Mouse (Mus musculus) liver, embryonic 15.5 days (tissue): ENCODE measurements around the gene Fastkd2. TPM values are rescaled to one million over a fixed set of nuclear protein-coding genes. Genes with fewer than 3 reads are reported as not detected.

Source experiments
- ATAC-seq: fragments of 200-750 bp; cut with Nextera tagmentation; 2 replicates; pipeline ENCODE4 v1.8.0; 2017; ENCODE audit warnings: moderate number of reproducible peaks, mild to moderate bottlenecking, moderate library complexity; ENCODE audit not compliant: insufficient read depth
- H3K27ac ChIP-seq: fragments of 300-500 bp; sonication (generic); replicated peaks from 2 replicates; pipeline ENCODE4 v1.5.1; 2015; ENCODE audit warnings: mild to moderate bottlenecking, inconsistent platforms
- H3K27me3 ChIP-seq: fragments of 300-500 bp; sonication (generic); 2 replicates; pipeline ENCODE4 v1.6.1; 2015; ENCODE audit warnings: mild to moderate bottlenecking, inconsistent platforms
- H3K36me3 ChIP-seq: fragments of 300-500 bp; sonication (generic); replicated peaks from 2 replicates; pipeline ENCODE4 v1.6.1; 2015; ENCODE audit warnings: moderate library complexity, mild to moderate bottlenecking, inconsistent platforms
- H3K4me1 ChIP-seq: fragments of 300-500 bp; sonication (generic); replicated peaks from 2 replicates; pipeline ENCODE4 v1.6.1; 2015; ENCODE audit warnings: inconsistent platforms
- H3K4me2 ChIP-seq: fragments of 300-500 bp; sonication (generic); 2 replicates; pipeline ENCODE4 v1.6.1; 2015; ENCODE audit warnings: moderate library complexity, mild to moderate bottlenecking, inconsistent platforms
- H3K4me3 ChIP-seq: fragments of 300-500 bp; sonication (generic); replicated peaks from 2 replicates; pipeline ENCODE4 v1.5.1; 2015; ENCODE audit warnings: mild to moderate bottlenecking, inconsistent platforms
- H3K9ac ChIP-seq: fragments of 300-500 bp; sonication (generic); 2 replicates; pipeline ENCODE4 v1.6.1; 2015; ENCODE audit warnings: moderate library complexity, mild to moderate bottlenecking, inconsistent platforms
- H3K9me3 ChIP-seq: fragments of 300-500 bp; sonication (generic); replicated peaks from 2 replicates; pipeline ENCODE4 v1.6.1; 2016; ENCODE audit warnings: inconsistent platforms
- WGBS: fragments of 180-500 bp; shearing (Covaris S2); methylation state at CpG from one replicate; pipeline ENCODE4 v1.1.7; 2015; ENCODE audit warnings: mixed read lengths; ENCODE audit not compliant: insufficient replicate concordance; 5-methylcytosine and 5-hydroxymethylcytosine counted together
- polyA plus RNA-seq: library from polyadenylated mRNA; unstranded; fragments of >200 nt; fragmentation: Nextera tagmentation; extraction: Ambion mirVana; gene quantifications from 2 replicates; pipeline ENCODE4 v1.2.1, GENCODE M21; 2015

Gene Fastkd2
- polyA plus RNA-seq, 1 experiment from 2014 or later, result 31.6 TPM

DNA sequence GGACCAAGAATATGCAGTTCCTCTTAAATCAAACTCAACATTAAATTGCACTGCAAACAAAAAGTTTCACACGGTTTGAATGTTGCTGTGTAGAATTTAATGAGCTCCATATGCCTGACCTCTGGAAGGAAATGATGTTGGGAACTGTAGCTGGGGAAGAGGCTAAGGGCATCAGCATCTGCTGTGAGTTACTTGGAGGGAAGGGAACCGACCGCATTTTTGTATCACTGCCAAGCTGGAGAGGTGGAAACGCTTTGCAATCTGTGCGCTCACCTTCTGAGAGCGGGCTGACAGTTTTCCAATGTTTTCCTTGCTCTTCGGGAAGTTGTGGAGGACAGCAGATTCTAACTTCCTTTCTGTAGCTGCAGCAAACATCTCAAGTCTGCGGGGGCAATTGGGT lies 37.7 kb downstream of the Fastkd2 start:
- H3K4me2 ChIP-seq, result no peak overlapping the region
- 60% methylated on average over 8 of the region's 8 CpGs for WGBS
- no peaks in the 10 kb centered on the region for H3K4me1 ChIP-seq

DNA sequence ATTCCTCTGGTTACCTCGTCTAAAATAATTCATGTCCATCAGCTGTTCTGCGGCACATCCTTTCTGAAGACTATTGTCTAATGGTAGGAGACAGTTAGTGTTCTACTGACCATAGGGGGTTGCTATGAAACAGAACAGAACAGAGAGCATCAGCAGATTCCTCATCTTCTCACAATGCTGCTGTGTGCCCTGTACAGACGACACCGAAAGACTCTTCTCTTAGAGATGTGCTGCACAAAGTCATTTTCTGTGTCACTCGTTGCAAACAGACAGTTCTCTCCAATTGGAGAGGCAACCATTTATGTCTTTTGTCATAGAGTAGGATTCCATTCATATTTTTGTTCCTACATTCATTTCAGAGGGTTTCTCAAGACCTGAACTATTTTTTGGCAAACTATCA lies 38.8 kb downstream of the Fastkd2 start, which contains the start of gene 4933402D24Rik:
4933402D24Rik (minus strand) TSS at position 101 of the 400 bp plus-strand sequence.
- H3K27me3 ChIP-seq, result no peaks in the 10 kb centered on the region
- 68% methylated on average over 5 of the region's 5 CpGs for WGBS
- no peak within 1 kb of the TSS for H3K4me3 ChIP-seq
- H3K4me1 ChIP-seq, result no peaks in the 10 kb centered on the region
- H3K9ac ChIP-seq, result no peak within 1 kb of the TSS
- H3K36me3 ChIP-seq, result no peaks in the 10 kb centered on the region
- no peak within 1 kb of the TSS for H3K4me2 ChIP-seq
- no peak for ATAC-seq
- H3K9me3 ChIP-seq, result no peaks in the 10 kb centered on the region
- no peak within 1 kb of the TSS for H3K27ac ChIP-seq

More for the DNA sequence above, 37.7 kb downstream of the Fastkd2 start:
- H3K9ac ChIP-seq, result no peak overlapping the region
- H3K27ac ChIP-seq, result no peak overlapping the region
- H3K36me3 ChIP-seq, result no peaks in the 10 kb centered on the region
- ATAC-seq, result no peak
- no peaks in the 10 kb centered on the region for H3K27me3 ChIP-seq
- no peaks in the 10 kb centered on the region for H3K9me3 ChIP-seq
- no peak overlapping the region for H3K4me3 ChIP-seq

DNA sequence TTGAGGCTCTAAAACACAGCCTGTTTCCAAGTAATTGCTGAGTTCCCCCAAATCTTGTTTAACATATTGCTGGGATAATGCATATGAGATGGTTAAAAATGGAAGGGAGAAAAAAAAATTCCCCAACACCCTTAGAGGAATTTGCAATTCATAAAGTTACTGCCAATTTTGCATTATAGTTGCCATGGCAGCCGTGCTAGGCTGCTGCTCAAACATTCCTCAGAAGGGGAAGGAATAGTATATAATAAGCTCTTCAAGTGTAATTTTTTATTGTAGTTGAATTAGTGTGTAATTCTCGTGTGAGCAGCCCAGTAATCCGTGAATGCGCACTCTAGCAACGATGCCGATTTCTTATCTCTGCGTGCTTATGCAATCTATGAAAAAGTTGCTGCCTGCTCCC lies 39.9 kb downstream of the Fastkd2 start:
- Histone ChIP-seq H3K9me3 (no peaks in the 10 kb centered on the region), H3K4me1 (no peaks in the 10 kb centered on the region), H3K4me2 (no peak overlapping the region), H3K9ac (no peak overlapping the region), H3K27me3 (no peaks in the 10 kb centered on the region), H3K36me3 (no peaks in the 10 kb centered on the region), H3K4me3 (no peak overlapping the region), H3K27ac (no peak overlapping the region)
- 77% methylated on average over 7 of the region's 7 CpGs for WGBS
- no peak for ATAC-seq

DNA sequence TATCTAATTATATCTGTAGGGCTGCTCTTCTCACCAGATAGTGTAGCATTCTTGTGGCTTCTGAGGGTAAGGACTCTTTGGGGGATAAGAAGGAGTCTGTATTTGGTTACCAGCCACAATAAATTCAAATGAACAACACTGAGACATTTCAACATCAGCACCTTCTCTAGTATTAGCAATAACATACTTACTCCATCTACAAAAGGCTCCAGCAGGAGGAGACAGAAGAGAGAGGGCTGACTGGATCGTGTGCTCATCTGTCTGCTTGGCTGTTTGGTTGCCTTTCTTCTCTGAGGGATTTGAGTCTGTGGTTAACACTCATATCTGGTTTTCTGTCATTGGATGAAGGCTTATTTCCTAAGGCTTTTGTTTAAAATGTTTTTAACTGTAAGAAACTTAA lies 46.0 kb downstream of the Fastkd2 start:
- Histone ChIP-seq H3K4me3 (no peak overlapping the region), H3K9me3 (no peaks in the 10 kb centered on the region), H3K36me3 (no peaks in the 10 kb centered on the region), H3K27ac (no peak overlapping the region), H3K4me2 (no peak overlapping the region), H3K4me1 (no peaks in the 10 kb centered on the region), H3K9ac (no peak overlapping the region), H3K27me3 (no peaks in the 10 kb centered on the region)
- no peak for ATAC-seq
- 36% methylated on average over 1 of the region's 1 CpGs for WGBS

DNA sequence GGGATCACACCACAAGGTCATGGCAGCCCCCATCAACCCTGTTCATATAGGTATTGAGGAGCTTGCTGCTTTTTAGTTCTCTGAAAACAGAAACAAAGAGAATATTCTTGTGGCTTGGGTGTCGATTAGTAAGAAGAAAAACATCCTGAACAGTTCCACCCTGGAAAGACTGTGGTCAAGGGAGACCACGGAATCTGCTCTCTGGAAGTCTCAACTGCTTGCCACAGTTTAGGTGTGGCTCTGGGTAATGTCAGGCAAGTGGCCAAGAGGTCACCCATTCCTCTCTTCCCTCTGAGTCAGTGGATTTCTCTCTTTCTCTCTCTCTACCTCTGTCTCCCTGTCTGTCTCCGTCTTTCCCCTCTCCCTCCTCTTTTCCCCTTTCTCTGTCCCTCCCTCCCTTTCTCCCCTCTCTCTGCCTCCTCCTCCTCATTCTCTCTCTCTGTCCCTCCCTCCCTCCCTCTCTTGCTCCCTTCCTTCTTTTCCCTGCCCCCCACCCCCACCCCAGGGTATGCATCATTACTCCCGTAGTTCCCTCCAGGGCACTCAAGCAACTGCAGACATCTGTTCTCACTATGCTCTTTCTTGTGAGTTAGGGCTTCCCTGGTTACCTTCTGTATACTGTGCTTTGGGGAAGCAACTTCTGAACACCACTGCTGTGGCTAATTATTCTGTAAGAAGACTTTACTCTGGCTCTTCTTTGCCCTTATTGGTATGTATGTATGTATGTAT lies 46.7 kb downstream of the Fastkd2 start:
- H3K27me3 ChIP-seq, result no peaks in the 10 kb centered on the region
- no peaks in the 10 kb centered on the region for H3K9me3 ChIP-seq
- H3K9ac ChIP-seq, result no peak overlapping the region
- WGBS, result 34% methylated on average over 4 of the region's 4 CpGs
- no peaks in the 10 kb centered on the region for H3K4me1 ChIP-seq
- no peak for ATAC-seq
- no peak overlapping the region for H3K4me3 ChIP-seq
- no peaks in the 10 kb centered on the region for H3K36me3 ChIP-seq
- H3K4me2 ChIP-seq, result no peak overlapping the region
- no peak overlapping the region for H3K27ac ChIP-seq

DNA sequence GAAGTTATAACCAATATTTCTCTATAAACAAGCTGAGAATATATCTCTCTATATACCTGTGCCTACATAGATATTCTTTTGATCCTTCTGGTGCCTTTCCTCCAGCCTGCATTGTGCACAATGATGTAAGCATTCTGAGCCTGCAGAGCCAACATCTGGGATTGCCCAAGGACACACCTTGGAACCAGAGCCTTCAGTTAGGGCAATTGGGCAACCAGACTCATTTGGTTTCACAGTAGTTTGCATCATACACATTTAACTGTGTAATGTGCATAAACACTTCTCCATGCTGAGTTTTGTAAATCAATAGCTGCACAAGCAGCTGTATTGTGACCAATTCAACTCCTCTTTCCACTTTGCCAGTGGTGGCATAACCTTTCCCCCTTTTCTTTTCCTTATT lies 63.9 kb downstream of the Fastkd2 start:
- no peak overlapping the region for H3K9ac ChIP-seq
- no peaks in the 10 kb centered on the region for H3K27me3 ChIP-seq
- no peak overlapping the region for H3K27ac ChIP-seq
- H3K9me3 ChIP-seq, result no peaks in the 10 kb centered on the region
- ATAC-seq, result no peak
- H3K36me3 ChIP-seq, result no peaks in the 10 kb centered on the region
- no peak overlapping the region for H3K4me2 ChIP-seq
- no peaks in the 10 kb centered on the region for H3K4me1 ChIP-seq
- H3K4me3 ChIP-seq, result no peak overlapping the region

Other genes starting within 250 kb of the Fastkd2 start
- gene Gm39653, start 114.6 kb upstream of the Fastkd2 start, polyA plus RNA-seq, result not detected in 2 replicates
- not detected in 2 replicates for gene Dytn, start 43.7 kb upstream of the Fastkd2 start, polyA plus RNA-seq
- not detected in 2 replicates for gene Mdh1b, start 296 bp upstream of the Fastkd2 start, polyA plus RNA-seq
- not detected in 2 replicates for gene 4933402D24Rik, start 38.7 kb downstream of the Fastkd2 start, polyA plus RNA-seq